Mouse (Mus musculus): Measurements from ENCODE around the gene Cerkl. TPM values are rescaled to one million over a fixed set of nuclear protein-coding genes. Genes with fewer than 3 reads are reported as not detected.

Gene Cerkl
- total RNA-seq, 2 experiments from 2014 or later, result 5.4 to 5.7 TPM

GRCm38 (mm10) chr2:79443861-79444620 is 12.5 kb downstream of the Cerkl start:
- DNase-seq (ENCODE audit: extremely low spot score in 1 of 2, low spot score in 1 of 2), result no peak

- DNase-seq (ENCODE audit: extremely low spot score in 1 of 2, low spot score in 1 of 2), result no peak
These were observed 13.2 kb downstream of the Cerkl start for GRCm38 (mm10) chr2:79443401-79443800.

GRCm38 (mm10) chr2:79442906-79443305 is 13.7 kb downstream of the Cerkl start:
- DNase-seq (ENCODE audit: extremely low spot score in 1 of 2, low spot score in 1 of 2), result no peak

- no peak for DNase-seq (ENCODE audit: extremely low spot score in 1 of 2, low spot score in 1 of 2)
These were observed 14.4 kb downstream of the Cerkl start for GRCm38 (mm10) chr2:79442227-79442626.

- DNase-seq (ENCODE audit: extremely low spot score in 1 of 2, low spot score in 1 of 2), result no peak
These were observed 26.5 kb downstream of the Cerkl start for GRCm38 (mm10) chr2:79430061-79430460.

- no peak for DNase-seq (ENCODE audit: extremely low spot score in 1 of 2, low spot score in 1 of 2)
These were observed 26.9 kb downstream of the Cerkl start for GRCm38 (mm10) chr2:79429650-79430049.

- no peak for DNase-seq (ENCODE audit: extremely low spot score in 1 of 2, low spot score in 1 of 2)
These were observed 27.5 kb downstream of the Cerkl start for GRCm38 (mm10) chr2:79429108-79429507.

- DNase-seq (ENCODE audit: extremely low spot score in 1 of 2, low spot score in 1 of 2), result peak in 1 of 2 experiments; percentile 16
These were observed 27.9 kb downstream of the Cerkl start for GRCm38 (mm10) chr2:79428569-79429104.

GRCm38 (mm10) chr2:79428022-79428421 is 28.6 kb downstream of the Cerkl start:
- DNase-seq (ENCODE audit: extremely low spot score in 1 of 2, low spot score in 1 of 2), result no peak

- DNase-seq (ENCODE audit: extremely low spot score in 1 of 2, low spot score in 1 of 2), result no peak
These were observed 34.9 kb downstream of the Cerkl start for GRCm38 (mm10) chr2:79421696-79422095.

GRCm38 (mm10) chr2:79414505-79414904 is 42.1 kb downstream of the Cerkl start:
- DNase-seq (ENCODE audit: extremely low spot score in 1 of 2, low spot score in 1 of 2), result no peak

GRCm38 (mm10) chr2:79410903-79411255 is 45.7 kb downstream of the Cerkl start:
- no peak for DNase-seq (ENCODE audit: extremely low spot score in 1 of 2, low spot score in 1 of 2)

GRCm38 (mm10) chr2:79410247-79410902 is 46.2 kb downstream of the Cerkl start:
- DNase-seq (ENCODE audit: extremely low spot score in 1 of 2, low spot score in 1 of 2), result no peak

- no peak for DNase-seq (ENCODE audit: extremely low spot score in 1 of 2, low spot score in 1 of 2)
These were observed 50.8 kb downstream of the Cerkl start for GRCm38 (mm10) chr2:79405661-79406405.

- DNase-seq (ENCODE audit: extremely low spot score in 1 of 2, low spot score in 1 of 2), result no peak
These were observed 56.5 kb downstream of the Cerkl start for GRCm38 (mm10) chr2:79400045-79400444.

GRCm38 (mm10) chr2:79399234-79400000 is 57.2 kb downstream of the Cerkl start:
- no peak for DNase-seq (ENCODE audit: extremely low spot score in 1 of 2, low spot score in 1 of 2)

- no peak for DNase-seq (ENCODE audit: extremely low spot score in 1 of 2, low spot score in 1 of 2)
These were observed 57.8 kb downstream of the Cerkl start for GRCm38 (mm10) chr2:79398831-79399230.

- DNase-seq (ENCODE audit: extremely low spot score in 1 of 2, low spot score in 1 of 2), result no peak
These were observed 58.2 kb downstream of the Cerkl start for GRCm38 (mm10) chr2:79398343-79398742.

- no peak for DNase-seq (ENCODE audit: extremely low spot score in 1 of 2, low spot score in 1 of 2)
These were observed 59.5 kb downstream of the Cerkl start for GRCm38 (mm10) chr2:79397107-79397506.
